Mouse (Mus musculus): Measurements from ENCODE around the gene Clec2g. TPM values are rescaled to one million over a fixed set of nuclear protein-coding genes. Genes with fewer than 3 reads are reported as not detected.
"Not testable (repeated sequence)": the region's sequence is repeated elsewhere in the genome, so short reads cannot be mapped to it uniquely, and the experiment has no call there.

The Clec2g gene
- total and polyA plus RNA-seq, 3 experiments: 0.04 TPM; not detected in 2

GRCm38 (mm10) chr6:128900796-128901552, 33.2 kb upstream of the Clec2g start:
- not testable (repeated sequence) for H3K36me3 ChIP-seq (ENCODE audit: control insufficient read depth in 1 of 2, insufficient read depth in 2 of 2, low read length in 2 of 2); H3K4me3 ChIP-seq (ENCODE audit: control insufficient read depth in 1 of 2, insufficient read depth in 1 of 2, low read depth in 2 of 2, low read length in 2 of 2); H3K9ac ChIP-seq (ENCODE audit: control insufficient read depth, low read depth, low read length, poor library complexity, severe bottlenecking); H3K27me3 ChIP-seq (ENCODE audit: control insufficient read depth in 1 of 2, insufficient read depth in 2 of 2, low read length in 2 of 2); H3K79me2 ChIP-seq (ENCODE audit: control insufficient read depth, insufficient read depth, low read length, poor library complexity); H3K9me3 ChIP-seq (replicated peaks; ENCODE audit: insufficient read depth, low read length); H3K4me1 ChIP-seq (ENCODE audit: control insufficient read depth in 1 of 2, insufficient read depth in 2 of 2, low read length in 2 of 2); DNase-seq (ENCODE audit: low read depth, low spot score); H3K27ac ChIP-seq (ENCODE audit: control insufficient read depth, low read depth, low read length)

- no peaks in the 10 kb centered on the region for H3K79me2 ChIP-seq (ENCODE audit: control insufficient read depth, insufficient read depth, low read length, poor library complexity)
- DNase-seq (ENCODE audit: low read depth, low spot score): peak; percentile 21
- H3K4me1 ChIP-seq (ENCODE audit: control insufficient read depth in 1 of 2, insufficient read depth in 2 of 2, low read length in 2 of 2): no peaks in the 10 kb centered on the region
- H3K4me3 ChIP-seq (ENCODE audit: control insufficient read depth in 1 of 2, insufficient read depth in 1 of 2, low read depth in 2 of 2, low read length in 2 of 2): no peak overlapping the region
- no peaks in the 10 kb centered on the region for H3K36me3 ChIP-seq (ENCODE audit: control insufficient read depth in 1 of 2, insufficient read depth in 2 of 2, low read length in 2 of 2)
- H3K27me3 ChIP-seq (ENCODE audit: control insufficient read depth in 1 of 2, insufficient read depth in 2 of 2, low read length in 2 of 2): no peaks in the 10 kb centered on the region
- TF ChIP-seq MAFK (IDR thresholded peaks at IDR 0.05; ENCODE audit: borderline replicate concordance, low read depth, low read length) (no peak), POLR2AphosphoS5 (IDR thresholded peaks at IDR 0.05; ENCODE audit: borderline replicate concordance, low read depth, low read length) (no peak), HCFC1 (IDR thresholded peaks at IDR 0.05; ENCODE audit: low read depth, low read length) (no peak), SIN3A (IDR thresholded peaks at IDR 0.05; ENCODE audit: low read length) (no peak), RCOR1 (IDR thresholded peaks at IDR 0.05; ENCODE audit: low read depth, low read length) (no peak), TAL1 (IDR thresholded peaks at IDR 0.05; ENCODE audit: low read length) (no peak), USF2 (IDR thresholded peaks at IDR 0.05; ENCODE audit: borderline replicate concordance in 1 of 2, insufficient read depth in 1 of 2, low read depth in 1 of 2, low read length in 2 of 2) (no peak)
- no peak overlapping the region for H3K27ac ChIP-seq (ENCODE audit: control insufficient read depth, low read depth, low read length)
- H3K9me3 ChIP-seq (replicated peaks; ENCODE audit: insufficient read depth, low read length): no peaks in the 10 kb centered on the region
- H3K9ac ChIP-seq (ENCODE audit: control insufficient read depth, low read depth, low read length, poor library complexity, severe bottlenecking): no peak overlapping the region
Measured at GRCm38 (mm10) chr6:128913598-128914254, 20.5 kb upstream of the Clec2g start.

GRCm38 (mm10) chr6:128917322-128917721, 16.9 kb upstream of the Clec2g start:
- DNase-seq (ENCODE audit: low read depth, low spot score): no peak
- no peaks in the 10 kb centered on the region for H3K9me3 ChIP-seq (replicated peaks; ENCODE audit: insufficient read depth, low read length)

More at GRCm38 (mm10) chr6:128917322-128917721, 16.9 kb upstream of the Clec2g start:
- Histone ChIP-seq H3K4me3 (ENCODE audit: control insufficient read depth in 1 of 2, insufficient read depth in 1 of 2, low read depth in 2 of 2, low read length in 2 of 2) (no peak overlapping the region), H3K9ac (ENCODE audit: control insufficient read depth, low read depth, low read length, poor library complexity, severe bottlenecking) (no peak overlapping the region), H3K27ac (ENCODE audit: control insufficient read depth, low read depth, low read length) (no peak overlapping the region), H3K27me3 (ENCODE audit: control insufficient read depth in 1 of 2, insufficient read depth in 2 of 2, low read length in 2 of 2) (no peaks in the 10 kb centered on the region), H3K79me2 (ENCODE audit: control insufficient read depth, insufficient read depth, low read length, poor library complexity) (no peaks in the 10 kb centered on the region), H3K4me1 (ENCODE audit: control insufficient read depth in 1 of 2, insufficient read depth in 2 of 2, low read length in 2 of 2) (no peaks in the 10 kb centered on the region), H3K36me3 (ENCODE audit: control insufficient read depth in 1 of 2, insufficient read depth in 2 of 2, low read length in 2 of 2) (no peaks in the 10 kb centered on the region)
- TF ChIP-seq ZKSCAN1 (IDR thresholded peaks at IDR 0.05; ENCODE audit: low read depth, low read length) (no peak), USF1 (IDR thresholded peaks at IDR 0.05; ENCODE audit: low read depth, low read length) (no peak), ZMIZ1 (IDR thresholded peaks at IDR 0.05; ENCODE audit: low read depth, low read length) (no peak), USF2 (IDR thresholded peaks at IDR 0.05; ENCODE audit: borderline replicate concordance in 1 of 2, insufficient read depth in 1 of 2, low read depth in 1 of 2, low read length in 2 of 2) (no peak), E2F4 (IDR thresholded peaks at IDR 0.05; ENCODE audit: borderline replicate concordance, low read depth, low read length) (no peak), MYB (IDR thresholded peaks at IDR 0.05; ENCODE audit: low read depth, low read length) (no peak), ELF1 (IDR thresholded peaks at IDR 0.05; ENCODE audit: low read depth, low read length) (no peak), MXI1 (IDR thresholded peaks at IDR 0.05; ENCODE audit: low read depth, low read length) (no peak), MAX (IDR thresholded peaks at IDR 0.05; ENCODE audit: low read length) (no peak)

Measured in MEL (cell line).